Mouse (Mus musculus) kidney, postnatal 0 days (tissue): ENCODE results near the gene Rai14. TPM values are rescaled to one million over a fixed set of nuclear protein-coding genes. Genes with fewer than 3 reads are reported as not detected.
A peak's percentile ranks its signal among the peaks of the same experiment; 100 is the strongest.

Experiments
- ATAC-seq: fragments of 200-750 bp; cut with Nextera tagmentation; replicated peaks from 2 replicates; pipeline ENCODE4 v1.8.0; 2017; ENCODE audit warnings: low read depth, moderate number of reproducible peaks, moderate TSS enrichment, moderate library complexity; ENCODE audit not compliant: low FRiP score
- DNase-seq: peaks from one replicate; pipeline ENCODE4 v3.0.0-alpha.2; 2016; ENCODE audit warnings: low spot score
- H3K27ac ChIP-seq: fragments of 300-500 bp; sonication (generic); 2 replicates; pipeline ENCODE4 v1.5.1; 2014; ENCODE audit warnings: mild to moderate bottlenecking
- H3K27me3 ChIP-seq: fragments of 300-500 bp; sonication (generic); 2 replicates; pipeline ENCODE4 v1.6.1; 2014; ENCODE audit warnings: low read length, mixed read lengths; ENCODE audit not compliant: insufficient read depth
- H3K36me3 ChIP-seq: fragments of 300-500 bp; sonication (generic); 2 replicates; pipeline ENCODE4 v1.6.1; 2014; ENCODE audit warnings: low read length, mixed read lengths; ENCODE audit not compliant: insufficient read depth
- H3K4me1 ChIP-seq: fragments of 300-500 bp; sonication (generic); replicated peaks from 2 replicates; pipeline ENCODE4 v1.6.1; 2014; ENCODE audit warnings: antibody characterized with exemption, low read length, mixed read lengths; ENCODE audit not compliant: insufficient read depth
- H3K4me2 ChIP-seq: fragments of 300-500 bp; sonication (generic); 2 replicates; pipeline ENCODE4 v1.6.1; 2014; ENCODE audit warnings: mild to moderate bottlenecking, low read length, moderate library complexity, mixed read lengths
- H3K4me3 ChIP-seq: fragments of 300-500 bp; sonication (generic); replicated peaks from 2 replicates; pipeline ENCODE4 v1.5.1; 2014; ENCODE audit warnings: low read depth, low read length
- H3K9ac ChIP-seq: fragments of 300-500 bp; sonication (generic); 2 replicates; pipeline ENCODE4 v1.6.1; 2014; ENCODE audit warnings: low read depth, low read length
- H3K9me3 ChIP-seq: fragments of 300-500 bp; sonication (generic); replicated peaks from 2 replicates; pipeline ENCODE4 v1.6.1; 2016; ENCODE audit warnings: low read length, inconsistent platforms, mixed read lengths
- CTCF ChIP-seq: IDR thresholded peaks from 2 replicates; pipeline ENCODE4 v1.5.1; 2016; ENCODE audit warnings: antibody characterized with exemption, low read depth, mild to moderate bottlenecking, moderate library complexity
- WGBS: fragments of 180-500 bp; shearing (Covaris S2); extraction: QIAGEN DNeasy Blood & Tissue Kit; methylation state at CpG from one replicate; pipeline ENCODE4 v1.1.7; 2014; 5-methylcytosine and 5-hydroxymethylcytosine counted together
- polyA plus RNA-seq: library from polyadenylated mRNA; unstranded; fragments of >200 nt; fragmentation: Nextera tagmentation; extraction: Ambion mirVana; gene quantifications from 2 replicates; pipeline ENCODE4 v1.2.1, GENCODE M21; 2015

Gene Rai14
- polyA plus RNA-seq, 1 experiment from 2014 or later, result 38.5 TPM

DNA sequence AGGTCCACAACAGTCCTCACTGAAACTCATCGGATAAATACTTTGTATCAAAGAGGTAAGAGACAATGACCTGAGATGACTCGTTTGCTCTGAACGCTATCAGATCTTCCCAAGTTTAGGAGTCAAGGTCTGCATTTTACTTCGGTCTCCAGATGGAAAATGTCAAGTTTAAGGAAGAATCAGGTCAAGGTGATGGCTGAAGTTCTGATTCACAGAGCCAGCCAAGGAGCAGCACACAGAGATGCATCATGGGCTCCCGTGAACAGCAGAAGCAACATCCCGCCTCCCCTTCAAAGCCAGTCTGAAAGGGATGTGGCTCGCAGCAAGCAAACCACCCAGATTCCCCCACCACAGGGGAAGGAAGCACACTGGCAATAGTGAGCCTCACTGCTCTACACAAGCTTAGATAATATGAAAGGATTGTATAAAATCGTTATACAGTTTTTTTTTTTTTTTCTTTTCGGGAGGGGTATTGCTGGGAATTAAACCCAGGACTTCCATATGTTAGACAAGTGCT lies 30.7 kb downstream of the Rai14 start:
- peaks cover 29% of the 10 kb centered on the region for H3K4me1 ChIP-seq
- H3K4me2 ChIP-seq, result no peak overlapping the region
- no peaks in the 10 kb centered on the region for H3K9me3 ChIP-seq
- H3K36me3 ChIP-seq, result peaks cover 14% of the 10 kb centered on the region; the same call in 1 of the 2 replicates
- H3K27ac ChIP-seq, result no peak overlapping the region
- no peaks in the 10 kb centered on the region for H3K27me3 ChIP-seq
- no peak overlapping the region for H3K4me3 ChIP-seq
- ATAC-seq, result no peak
- no peak for TF ChIP-seq CTCF
- DNase-seq, result no peak
- no peak overlapping the region for H3K9ac ChIP-seq
- WGBS, result 89% methylated on average over 9 of the region's 9 CpGs

GRCm38 (mm10) chr15:10680514-10680913 lies 33.9 kb downstream of the Rai14 start:
- Histone ChIP-seq H3K9me3 (no peaks in the 10 kb centered on the region), H3K4me1 (peaks cover 18% of the 10 kb centered on the region), H3K27me3 (no peaks in the 10 kb centered on the region), H3K9ac (no peak overlapping the region), H3K4me2 (no peak overlapping the region), H3K27ac (no peak overlapping the region), H3K4me3 (no peak overlapping the region), H3K36me3 (0 out of 2 replicates have a peak, but pooled peaks cover 6% of the 10 kb centered on the region)
- WGBS, result 74% methylated on average over 5 of the region's 5 CpGs
- TF ChIP-seq CTCF, result no peak
- ATAC-seq, result no peak
- no peak for DNase-seq

- DNase-seq, result peak; percentile 36
- Histone ChIP-seq H3K36me3 (0 out of 2 replicates have a peak, but pooled peaks cover 6% of the 10 kb centered on the region), H3K4me2 (no peak overlapping the region), H3K27me3 (no peaks in the 10 kb centered on the region), H3K9me3 (no peaks in the 10 kb centered on the region), H3K4me3 (no peak overlapping the region), H3K4me1 (peaks cover 14% of the 10 kb centered on the region; the same call in 1 of the 2 replicates), H3K9ac (no peak overlapping the region), H3K27ac (no peak overlapping the region)
- no peak for TF ChIP-seq CTCF
- no peak; the same call in 1 of the 2 replicates for ATAC-seq
- WGBS, result 50% methylated on average over 4 of the region's 4 CpGs
These were observed 34.9 kb downstream of the Rai14 start for GRCm38 (mm10) chr15:10679571-10679970.

DNA sequence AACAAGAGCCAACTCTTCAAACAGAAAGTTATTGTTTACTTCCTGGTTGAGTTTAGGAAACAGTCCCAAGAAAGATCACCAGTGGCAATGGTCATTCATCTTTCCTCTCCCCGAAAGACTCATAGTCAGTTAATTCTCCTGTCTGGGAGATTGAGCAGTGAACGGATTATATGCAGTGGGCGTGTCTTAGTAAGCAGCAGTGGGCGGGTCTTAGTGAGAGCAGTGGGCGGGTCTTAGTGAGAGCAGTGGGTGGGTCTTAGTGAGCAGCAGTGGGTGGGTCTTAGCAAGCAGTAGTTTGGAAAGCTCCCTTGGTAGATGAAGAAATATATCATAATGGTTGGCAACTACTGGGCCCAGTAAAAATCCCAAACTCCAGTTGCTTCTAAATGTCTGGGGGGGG lies 38.6 kb downstream of the Rai14 start:
- Histone ChIP-seq H3K4me1 (peaks cover 20% of the 10 kb centered on the region), H3K4me3 (no peak overlapping the region), H3K36me3 (0 out of 2 replicates have a peak, but pooled peaks cover 8% of the 10 kb centered on the region), H3K9ac (no peak overlapping the region), H3K27ac (no peak overlapping the region), H3K27me3 (no peaks in the 10 kb centered on the region), H3K4me2 (no peak overlapping the region), H3K9me3 (no peaks in the 10 kb centered on the region)
- DNase-seq (peak; percentile 68), ATAC-seq (0 out of 2 replicates have a peak, but pooled peaks have one; percentile 11)
- TF ChIP-seq CTCF, result no peak
- 79% methylated on average over 5 of the region's 5 CpGs for WGBS

GRCm38 (mm10) chr15:10672880-10673279 lies 41.5 kb downstream of the Rai14 start:
- peak overlapping the region; percentile 78 for H3K27ac ChIP-seq
- peak; percentile 90 for DNase-seq
- 28% methylated on average over 5 of the region's 5 CpGs for WGBS
- H3K9ac ChIP-seq, result no peak overlapping the region
- no peak overlapping the region for H3K4me2 ChIP-seq
- H3K4me1 ChIP-seq, result peaks cover 26% of the 10 kb centered on the region
- H3K9me3 ChIP-seq, result no peaks in the 10 kb centered on the region
- 0 out of 2 replicates have a peak, but pooled peaks cover 2% of the 10 kb centered on the region for H3K36me3 ChIP-seq
- no peak overlapping the region for H3K4me3 ChIP-seq
- no peak for ATAC-seq
- H3K27me3 ChIP-seq, result no peaks in the 10 kb centered on the region
- TF ChIP-seq CTCF, result no peak

- no peak for TF ChIP-seq CTCF
- 0 out of 2 replicates have a peak, but pooled peaks cover 2% of the 10 kb centered on the region for H3K36me3 ChIP-seq
- peaks cover 28% of the 10 kb centered on the region for H3K4me1 ChIP-seq
- DNase-seq (no peak), ATAC-seq (no peak)
- H3K9me3 ChIP-seq, result no peaks in the 10 kb centered on the region
- H3K4me3 ChIP-seq, result no peak overlapping the region
- H3K27me3 ChIP-seq, result no peaks in the 10 kb centered on the region
- H3K9ac ChIP-seq, result no peak overlapping the region
- 67% methylated on average over 4 of the region's 4 CpGs for WGBS
- 0 out of 2 replicates have a peak overlapping the region, but pooled peaks have one; percentile 78 for H3K27ac ChIP-seq
- H3K4me2 ChIP-seq, result no peak overlapping the region
These were observed 42.6 kb downstream of the Rai14 start for GRCm38 (mm10) chr15:10671868-10672267.
